Mouse (Mus musculus) left cerebral cortex, postnatal 25 days (tissue): ENCODE measurements at regions not wholly inside any gene's neighbourhood (a gene's known extent, or its start where the extent isn't known, plus 50 kb on each side); places are given as distances from the start of the nearest gene placed in this dataset.
A peak's percentile ranks its signal among the peaks of the same experiment; 100 is the strongest.

Source experiments
- DNase-seq, 2 experiments: peaks; one replicate each; pipeline ENCODE4 v3.0.0; 2022; ENCODE audit warnings: low spot score in 2 of 2, mixed read lengths in 1 of 2
- intact Hi-C: fragments of 180-260 bp; cut with DNase I; formaldehyde crosslinking; loops from one replicate; pipeline ENCODE4 v1.15.1; 2025

DNA sequence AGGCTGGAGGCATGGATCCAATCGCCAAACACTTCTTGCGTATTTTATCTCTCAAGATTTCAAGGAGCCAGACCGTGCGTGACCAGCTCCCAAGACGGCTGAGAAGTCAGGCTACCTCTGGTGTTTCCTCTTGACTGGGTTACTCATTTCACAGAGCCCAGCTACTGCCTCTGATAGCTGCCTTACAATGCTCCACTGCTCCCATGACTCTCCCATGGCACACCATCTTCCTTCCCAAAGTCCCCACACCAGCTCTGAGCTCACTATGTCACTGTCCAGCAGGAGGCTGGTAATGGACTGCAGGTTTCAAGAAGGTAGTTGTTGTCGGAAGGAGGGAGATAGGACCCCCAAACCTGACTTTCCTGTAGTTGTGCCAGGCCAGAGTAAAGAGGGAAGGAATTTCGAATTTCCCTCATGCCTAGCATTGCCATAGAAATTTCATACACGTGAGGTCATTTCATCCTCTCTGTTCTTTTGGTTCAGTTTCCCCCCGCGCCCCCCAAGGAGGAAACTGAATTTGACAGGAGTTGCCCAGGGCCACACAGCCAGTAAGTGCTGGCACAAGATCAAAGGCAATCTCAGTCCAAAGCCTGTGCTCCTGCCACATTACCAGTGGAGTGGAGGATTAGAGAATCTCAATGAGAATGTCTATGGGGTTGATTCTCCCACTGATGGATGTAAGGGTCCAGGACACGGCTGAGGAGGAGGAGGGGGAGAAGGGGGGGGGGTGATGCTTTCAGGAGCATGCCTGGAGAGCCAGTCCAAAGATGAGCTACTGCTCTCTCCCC lies 155.3 kb upstream of the Mocs1 start:
- intact Hi-C loops, result no loop called here

GRCm38 (mm10) chr17:49274936-49275335 lies 153.2 kb upstream of the Mocs1 start:
- intact Hi-C loops, result no loop called here
- no peak for DNase-seq

More for the DNA sequence above, 155.3 kb upstream of the Mocs1 start:
- no peak for DNase-seq

GRCm38 (mm10) chr17:49275421-49275820 lies 152.7 kb upstream of the Mocs1 start:
- no peak for DNase-seq
- intact Hi-C loops, result no loop called here

DNA sequence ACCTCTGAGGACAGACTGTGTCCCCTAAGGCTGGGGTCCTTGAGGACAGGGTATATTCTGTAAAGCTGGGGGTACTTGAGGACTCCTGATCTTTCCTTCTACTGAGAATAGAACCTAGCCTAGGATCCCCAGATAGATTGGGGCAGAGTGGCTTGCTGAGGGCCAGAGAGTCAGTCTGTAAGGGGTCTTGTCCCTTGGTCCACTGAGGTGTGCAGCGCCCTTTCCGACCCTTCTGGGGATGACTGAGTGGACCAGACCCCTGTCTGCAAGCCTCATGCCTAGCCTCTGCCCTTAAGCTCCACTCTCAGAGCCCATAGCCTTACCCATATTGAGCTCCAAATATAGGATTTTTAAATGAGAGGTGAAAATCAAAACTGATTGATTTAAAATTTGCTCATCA lies 152.2 kb upstream of the Mocs1 start:
- DNase-seq, result no peak
- intact Hi-C loops, result no loop called here

- intact Hi-C loops, result no loop called here
- DNase-seq, result no peak
Measured at GRCm38 (mm10) chr17:49278541-49278940, 149.6 kb upstream of the Mocs1 start.

DNA sequence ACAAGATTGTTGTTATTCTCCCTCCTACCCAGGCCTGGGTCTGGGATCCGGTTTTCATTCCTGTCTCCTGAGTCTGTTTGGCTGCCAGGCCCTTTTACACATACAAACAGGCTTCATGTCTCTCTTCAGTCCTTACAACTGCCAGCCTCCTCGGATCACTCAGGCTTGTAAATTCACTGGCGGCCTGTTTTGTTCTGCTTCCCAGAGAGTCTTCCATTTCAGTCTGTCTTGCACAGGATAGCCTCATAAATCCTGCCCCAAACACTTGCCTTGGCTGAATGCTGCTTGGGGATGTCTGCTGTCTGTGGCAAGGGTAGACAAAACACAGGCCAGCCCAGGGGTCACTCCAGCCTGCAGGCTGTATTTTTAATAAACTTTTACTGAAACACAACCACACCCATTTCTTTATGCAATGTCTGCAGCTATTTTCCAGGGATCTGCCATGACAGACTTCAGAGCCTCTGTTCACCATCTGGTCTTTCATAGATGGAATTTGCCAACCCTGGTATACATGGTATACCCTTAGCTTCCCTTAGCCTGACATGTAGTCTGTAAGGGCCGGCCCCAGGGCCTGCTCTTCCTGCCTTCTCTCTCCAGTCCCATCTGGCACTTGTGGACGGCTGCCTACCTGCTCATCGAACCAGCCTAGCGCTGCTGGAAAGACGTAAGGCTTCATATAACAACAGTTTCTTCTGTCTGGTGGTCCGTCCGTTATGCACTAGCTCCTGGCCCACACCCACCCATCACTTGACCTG lies 149.0 kb upstream of the Mocs1 start:
- DNase-seq, result no peak
- intact Hi-C loops, result no loop called here

- intact Hi-C loops, result no loop called here
- no peak for DNase-seq
Measured at GRCm38 (mm10) chr17:49281344-49281743, 146.8 kb upstream of the Mocs1 start.

DNA sequence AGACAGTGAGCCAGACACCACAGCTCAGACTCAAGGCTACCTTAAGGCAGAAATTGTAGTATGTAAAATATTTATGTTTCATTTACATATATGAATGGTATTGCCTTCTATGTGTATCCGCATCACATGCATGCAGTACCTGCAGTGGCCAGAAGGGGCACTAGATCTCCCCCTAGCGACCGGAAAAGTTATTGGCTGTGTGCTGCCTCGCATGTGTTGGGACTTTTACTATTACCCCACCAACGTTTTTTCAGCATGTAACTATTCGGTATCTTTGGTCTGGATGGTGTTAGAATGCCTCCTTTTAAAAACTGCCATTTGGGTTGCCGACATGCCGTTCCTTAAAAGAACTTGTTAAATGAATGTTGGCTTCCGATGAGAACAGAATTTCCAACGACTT lies 145.7 kb upstream of the Mocs1 start:
- DNase-seq, result no peak
- intact Hi-C loops, result no loop called here

DNA sequence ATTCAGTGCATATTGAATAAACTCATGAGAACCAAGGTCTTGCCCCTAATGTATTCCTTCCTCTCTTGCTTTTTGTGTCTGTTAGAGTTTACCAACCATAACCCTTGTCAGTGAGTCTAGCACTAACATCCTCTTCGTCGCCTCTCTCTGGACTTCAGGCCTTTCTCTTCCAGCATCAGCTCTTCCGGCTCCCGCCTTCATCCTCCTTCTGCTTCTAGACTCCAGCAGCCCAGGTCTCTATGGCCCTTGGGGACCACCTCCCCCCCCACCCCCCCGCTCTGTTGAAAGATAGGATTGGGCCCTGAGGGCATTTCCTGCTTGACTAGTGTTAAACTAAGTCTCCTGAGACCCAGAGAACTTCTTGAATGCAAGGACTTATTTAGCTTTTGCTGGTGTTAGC lies 144.7 kb upstream of the Mocs1 start:
- intact Hi-C loops, result no loop called here
- no peak for DNase-seq

DNA sequence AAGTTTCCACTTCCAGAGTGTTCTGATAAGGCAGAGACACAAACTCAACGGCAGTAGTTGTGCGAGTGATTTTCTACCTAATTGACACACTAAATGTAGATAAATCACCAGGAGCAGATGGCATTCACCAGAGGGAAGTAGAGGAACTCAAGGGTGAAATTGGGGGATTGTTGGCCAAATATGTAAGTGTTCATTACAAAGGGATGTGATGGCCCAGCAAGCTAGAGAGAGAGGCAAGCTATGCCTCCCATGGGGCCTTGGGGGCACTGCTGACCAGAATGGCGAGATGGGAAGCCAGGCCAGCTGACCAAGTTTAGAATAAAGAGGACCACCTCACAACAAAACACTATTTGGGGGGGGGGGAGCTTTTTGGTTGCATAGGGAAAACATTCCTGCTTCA lies 136.5 kb upstream of the Mocs1 start:
- DNase-seq, result no peak
- intact Hi-C loops, result no loop called here

GRCm38 (mm10) chr17:49304461-49304860 lies 123.7 kb upstream of the Mocs1 start:
- DNase-seq, result no peak
- intact Hi-C loops, result no loop called here

- intact Hi-C loops, result no loop called here
- DNase-seq, result no peak
Measured at GRCm38 (mm10) chr17:49305116-49305515, 123.0 kb upstream of the Mocs1 start.

GRCm38 (mm10) chr17:49309079-49309478 lies 119.1 kb upstream of the Mocs1 start:
- DNase-seq, result peak; percentile 79 to 92
- intact Hi-C loops, result no loop called here

DNA sequence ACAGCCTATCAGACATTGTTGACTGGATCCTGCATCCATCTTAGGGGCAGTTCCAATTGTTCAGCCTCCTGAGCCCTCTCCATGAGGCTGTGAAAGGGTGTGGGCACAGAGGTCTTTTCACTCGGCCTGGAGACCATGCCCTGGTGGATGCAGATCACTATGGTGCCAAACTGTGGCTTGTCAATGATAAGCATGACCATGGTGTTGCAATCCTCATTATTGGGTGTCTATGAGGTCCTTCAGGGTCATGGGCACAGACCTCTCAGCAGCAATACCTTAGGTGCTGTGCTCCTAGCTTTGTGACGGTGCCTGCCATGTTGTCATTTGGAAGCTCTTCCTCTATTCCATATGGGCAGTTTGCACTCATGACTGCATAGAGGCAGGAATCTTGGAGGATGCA lies 114.0 kb upstream of the Mocs1 start:
- intact Hi-C loops, result no loop called here
- no peak for DNase-seq

- intact Hi-C loops, result no loop called here
- DNase-seq, result no peak
Measured at GRCm38 (mm10) chr17:49327524-49327923, 100.6 kb upstream of the Mocs1 start.

- intact Hi-C loops, result no loop called here
- DNase-seq, result no peak
Measured at GRCm38 (mm10) chr17:49335318-49335717, 92.8 kb upstream of the Mocs1 start.

- no peak for DNase-seq
- intact Hi-C loops, result no loop called here
Measured at GRCm38 (mm10) chr17:49337881-49338280, 90.3 kb upstream of the Mocs1 start.

- intact Hi-C loops, result no loop called here
- no peak for DNase-seq
Measured at GRCm38 (mm10) chr17:49342636-49343035, 85.5 kb upstream of the Mocs1 start.

DNA sequence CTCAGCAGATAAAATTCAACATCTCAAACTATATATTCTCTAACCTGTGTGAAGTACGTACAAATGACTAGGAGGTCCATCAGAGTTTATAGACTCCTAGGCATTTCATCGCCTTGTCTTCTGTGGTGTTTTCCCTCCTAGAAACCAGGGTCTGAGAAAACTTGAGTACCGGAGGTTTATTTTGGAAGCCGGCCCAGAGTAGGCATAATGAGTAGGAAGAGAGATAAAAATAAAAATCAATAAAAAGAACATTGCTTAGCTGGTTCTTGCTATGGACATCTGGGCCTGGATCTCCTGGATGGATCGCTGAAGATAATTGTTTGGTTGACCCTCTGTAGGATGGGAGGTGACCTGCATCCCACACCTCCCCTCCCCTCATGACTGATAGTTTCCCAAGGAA lies 81.5 kb upstream of the Mocs1 start:
- DNase-seq, result peak; percentile 39 to 76
- intact Hi-C loops, result no loop called here

DNA sequence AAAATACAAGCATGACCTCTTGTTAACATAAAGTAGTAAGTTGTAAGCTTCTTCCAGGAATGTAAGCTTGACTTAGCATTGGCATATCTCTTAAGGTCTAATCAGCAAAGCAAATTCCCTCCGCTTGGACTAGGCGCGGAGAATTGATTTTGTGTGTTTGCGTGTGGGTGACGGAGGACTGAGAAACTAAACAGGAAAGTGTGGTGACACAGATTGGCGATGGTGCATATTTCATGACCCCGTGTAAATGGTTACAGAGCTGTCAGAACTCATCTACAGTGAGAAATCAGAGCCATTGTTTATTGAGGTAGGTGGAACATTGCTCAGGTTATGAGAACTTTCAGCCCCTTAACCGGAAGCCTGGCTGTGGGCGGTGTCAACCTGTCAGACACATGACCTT lies 78.8 kb upstream of the Mocs1 start:
- intact Hi-C loops, result no loop called here

DNA sequence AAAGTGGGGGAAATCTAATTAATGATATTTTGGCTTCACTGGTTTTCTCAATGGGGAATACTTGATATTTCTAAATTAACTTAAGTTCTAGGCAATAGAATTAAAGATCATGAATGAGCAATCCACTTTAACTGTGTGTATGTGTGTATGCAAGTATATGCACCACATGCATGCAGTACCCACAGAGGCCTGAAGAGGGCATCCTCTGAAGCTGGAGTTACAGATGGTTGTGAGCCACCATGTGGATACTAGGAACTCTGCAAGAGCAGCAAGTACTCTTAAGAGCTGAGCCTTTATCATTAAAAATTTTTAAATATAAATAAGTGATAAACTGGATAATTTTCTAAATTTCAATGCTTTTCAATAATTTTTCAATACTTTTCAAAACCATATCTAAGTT lies 69.0 kb upstream of the Mocs1 start:
- intact Hi-C loops, result no loop called here

More for the DNA sequence above, 78.8 kb upstream of the Mocs1 start:
- DNase-seq, result no peak

More for the DNA sequence above, 69.0 kb upstream of the Mocs1 start:
- no peak for DNase-seq
